Mouse (Mus musculus) MEL (cell line): ENCODE measurements around the gene Atp13a3.

Experiments used
- CHD2 ChIP-seq: IDR thresholded peaks from 2 replicates; pipeline ENCODE4 v1.6.1; 2011; ENCODE audit warnings: low read length, improper control_type of control experiment
- CTCF ChIP-seq, 3 experiments: IDR thresholded peaks in 2 of 3; conservative IDR thresholded peaks in 1 of 3; 2 replicates each; pipeline ENCODE4 v1.5.1; 2011 to 2012; ENCODE audit warnings: low read length in 3 of 3, low read depth in 2 of 3, mild to moderate bottlenecking in 2 of 3, improper control_type of control experiment in 1 of 3, inconsistent platforms in 1 of 3, mixed read lengths in 1 of 3, moderate library complexity in 1 of 3; ENCODE audit not compliant: control insufficient read depth in 1 of 3, insufficient read depth in 1 of 3, poor library complexity in 1 of 3, severe bottlenecking in 1 of 3
- E2F4 ChIP-seq: IDR thresholded peaks from 2 replicates; pipeline ENCODE4 v1.6.1; 2011; ENCODE audit warnings: low read depth, low read length, improper control_type of control experiment, borderline replicate concordance
- GABPA ChIP-seq: IDR thresholded peaks from 2 replicates; pipeline ENCODE4 v1.6.1; 2012; ENCODE audit warnings: low read depth, mild to moderate bottlenecking, inconsistent platforms, low read length, improper control_type of control experiment, moderate library complexity
- GATA1 ChIP-seq: IDR thresholded peaks from 2 replicates; pipeline ENCODE4 v1.6.1; 2011; ENCODE audit warnings: low read depth, low read length, improper control_type of control experiment
- KAT2A ChIP-seq: conservative IDR thresholded peaks from 2 replicates; pipeline ENCODE4 v1.6.1; 2012; ENCODE audit warnings: low read depth, low read length, improper control_type of control experiment, inconsistent platforms
- MAX ChIP-seq: IDR thresholded peaks from 2 replicates; pipeline ENCODE4 v1.6.1; 2011; ENCODE audit warnings: low read length, improper control_type of control experiment
- POLR2A ChIP-seq, 2 experiments: IDR thresholded peaks; 2 replicates each; pipeline ENCODE4 v1.6.1; 2011 to 2012; ENCODE audit warnings: low read length in 2 of 2, mild to moderate bottlenecking in 2 of 2, control low read depth in 1 of 2, improper control_type of control experiment in 1 of 2, low read depth in 1 of 2, moderate library complexity in 1 of 2; ENCODE audit not compliant: control insufficient read depth in 1 of 2, insufficient read depth in 1 of 2, poor library complexity in 1 of 2
- POLR2AphosphoS2 ChIP-seq: IDR thresholded peaks from 2 replicates; pipeline ENCODE4 v1.6.1; 2011; ENCODE audit warnings: low read length, improper control_type of control experiment
- POLR2AphosphoS5 ChIP-seq: IDR thresholded peaks from 2 replicates; pipeline ENCODE4 v1.6.1; 2012; ENCODE audit warnings: low read depth, borderline replicate concordance, mild to moderate bottlenecking, inconsistent platforms, low read length, moderate library complexity, mixed read lengths
- SIN3A ChIP-seq: IDR thresholded peaks from 2 replicates; pipeline ENCODE4 v1.6.1; 2012; ENCODE audit warnings: low read length, improper control_type of control experiment, inconsistent platforms
- ZMIZ1 ChIP-seq: IDR thresholded peaks from 2 replicates; pipeline ENCODE4 v1.6.1; 2012; ENCODE audit warnings: low read depth, mild to moderate bottlenecking, inconsistent platforms, low read length, improper control_type of control experiment, moderate library complexity

GRCm38 (mm10) chr16:30432111-30432510 lies 26.3 kb upstream of the Atp13a3 start:
- no peak for TF ChIP-seq CTCF (IDR thresholded peaks at IDR 0.05 in 2 of 3, conservative IDR thresholded peaks at IDR 0.05 in 1 of 3; ENCODE audit: control insufficient read depth in 1 of 3, insufficient read depth in 1 of 3, low read depth in 2 of 3, low read length in 3 of 3, poor library complexity in 1 of 3, severe bottlenecking in 1 of 3)
- TF ChIP-seq POLR2AphosphoS5, result no peak
- TF ChIP-seq ZMIZ1, result no peak
- TF ChIP-seq GABPA, result no peak
- TF ChIP-seq SIN3A, result no peak
- TF ChIP-seq E2F4, result no peak
- no peak for TF ChIP-seq KAT2A
- no peak for TF ChIP-seq GATA1
- TF ChIP-seq CHD2, result no peak
- TF ChIP-seq POLR2A (IDR thresholded peaks at IDR 0.05; ENCODE audit: control insufficient read depth in 1 of 2, insufficient read depth in 1 of 2, low read depth in 1 of 2, low read length in 2 of 2, poor library complexity in 1 of 2), result no peak
- TF ChIP-seq MAX, result no peak
- TF ChIP-seq POLR2AphosphoS2, result no peak
